Mouse (Mus musculus) cerebellum, postnatal 25 days (tissue): ENCODE measurements around the gene Lpin2.

Source experiments
- DNase-seq, 2 experiments: peaks; one replicate each; pipeline ENCODE4 v3.0.0; 2021; ENCODE audit warnings: mixed read lengths in 2 of 2

Gene Lpin2

DNA sequence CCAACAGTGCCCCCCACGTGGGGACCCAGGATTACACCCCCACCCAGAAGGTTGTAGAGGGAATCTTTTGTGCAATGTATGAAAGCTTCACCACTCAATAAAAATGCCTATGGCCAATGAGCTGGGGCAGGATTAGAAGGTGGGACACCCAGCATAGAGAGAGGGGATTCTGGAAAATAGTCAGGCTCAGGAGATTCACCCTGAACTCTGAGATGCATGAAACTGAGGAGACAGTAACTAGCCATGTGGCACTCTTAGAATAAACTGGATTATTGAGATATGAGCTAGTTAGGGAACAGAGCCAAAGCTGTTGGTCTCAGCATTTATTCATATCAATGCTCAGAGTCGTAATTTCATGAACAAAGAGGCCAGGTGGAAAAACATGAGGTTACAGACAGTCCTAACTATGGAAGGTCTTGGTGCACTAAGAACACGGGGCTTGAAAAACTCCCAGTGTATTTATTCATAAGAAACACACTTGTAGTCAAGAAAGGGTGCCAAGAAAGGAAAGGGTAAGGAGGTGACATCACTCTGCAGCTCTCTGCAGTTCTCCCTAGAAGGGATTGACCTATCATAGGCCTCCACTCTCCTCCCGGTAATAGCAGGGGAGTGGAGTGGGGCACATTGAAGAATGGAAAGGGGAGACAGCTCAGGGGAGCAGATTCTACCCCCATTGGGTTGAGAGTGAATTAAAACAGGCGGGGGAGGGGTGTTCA, 83.1 kb downstream of the Lpin2 start:
- no peak for DNase-seq

DNA sequence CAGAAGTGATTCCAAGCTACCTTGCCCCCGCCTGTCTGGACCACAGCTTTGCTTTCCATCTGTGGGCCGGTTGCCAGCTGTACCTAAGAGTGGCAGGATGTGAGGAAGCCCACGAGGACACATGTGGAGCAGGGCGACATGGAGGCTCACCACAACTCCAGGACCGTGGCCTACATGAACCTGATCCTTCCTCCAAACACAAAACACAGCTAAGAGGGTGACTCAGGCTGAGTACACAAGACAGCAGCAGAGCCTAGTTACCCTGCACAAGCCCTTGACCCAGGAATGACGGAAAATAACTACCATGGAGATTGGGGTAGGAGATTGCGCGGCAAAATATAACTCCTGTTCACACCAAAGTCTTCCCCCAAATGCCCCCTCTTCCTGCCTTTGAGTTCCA, 85.0 kb downstream of the Lpin2 start:
- DNase-seq: no peak

DNA sequence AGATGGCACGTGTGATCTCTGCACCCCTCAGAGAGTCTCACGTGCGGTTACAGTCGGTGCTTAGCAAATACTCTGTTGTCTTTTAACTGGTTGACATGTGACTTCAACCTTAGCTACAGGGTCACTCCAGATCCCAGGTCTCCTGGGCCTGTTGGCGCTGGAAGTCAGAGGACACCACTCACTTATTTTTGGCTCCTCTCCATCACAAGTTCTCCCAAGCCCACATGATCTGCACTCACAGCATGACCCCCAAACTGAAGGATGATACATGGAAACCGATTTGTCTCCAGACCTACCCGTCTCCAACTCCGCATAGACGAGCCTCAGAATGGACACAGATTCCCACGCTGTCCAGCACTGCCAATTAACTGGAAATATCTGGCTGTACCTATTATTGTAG, 85.8 kb downstream of the Lpin2 start:
- DNase-seq: no peak

DNA sequence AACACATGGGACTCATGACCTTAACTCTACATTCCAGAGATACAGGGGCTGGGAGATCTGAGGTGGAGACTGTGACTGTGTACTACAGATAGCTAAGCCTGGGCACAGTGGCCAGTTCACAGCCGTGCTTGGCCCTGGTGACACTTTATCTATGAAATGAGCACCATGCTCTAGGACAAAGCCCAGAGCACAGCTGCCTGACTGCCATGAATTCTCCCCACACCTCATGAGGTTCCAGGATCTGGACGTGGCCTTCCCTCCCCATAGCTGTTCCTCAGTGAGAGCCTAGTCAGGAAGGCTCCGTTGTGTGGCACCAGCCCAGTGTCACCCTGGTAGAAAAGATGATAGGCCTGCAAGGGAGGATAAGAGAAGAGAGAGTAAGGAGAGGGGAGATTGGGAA, 86.2 kb downstream of the Lpin2 start:
- DNase-seq: no peak

DNA sequence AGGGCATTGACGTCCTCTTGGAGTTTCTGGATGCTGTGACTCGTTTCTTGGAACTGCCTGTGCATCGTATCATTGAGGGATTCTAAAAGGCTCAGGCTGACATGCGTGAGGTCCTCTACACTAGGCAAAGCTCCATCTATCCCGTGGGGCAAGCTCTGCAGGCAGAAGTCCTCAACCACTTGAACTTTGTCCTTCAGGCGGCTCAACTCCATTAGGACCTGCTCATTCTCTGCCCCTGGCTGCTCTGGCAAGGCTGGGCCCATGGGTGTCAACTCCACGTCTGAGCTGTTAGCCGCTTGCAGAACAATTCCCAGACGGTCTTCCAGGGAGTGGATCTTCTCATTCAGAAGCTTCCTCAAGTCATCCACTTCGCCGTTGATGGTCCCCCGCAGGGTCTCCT, 91.5 kb downstream of the Lpin2 start:
- no peak for DNase-seq

DNA sequence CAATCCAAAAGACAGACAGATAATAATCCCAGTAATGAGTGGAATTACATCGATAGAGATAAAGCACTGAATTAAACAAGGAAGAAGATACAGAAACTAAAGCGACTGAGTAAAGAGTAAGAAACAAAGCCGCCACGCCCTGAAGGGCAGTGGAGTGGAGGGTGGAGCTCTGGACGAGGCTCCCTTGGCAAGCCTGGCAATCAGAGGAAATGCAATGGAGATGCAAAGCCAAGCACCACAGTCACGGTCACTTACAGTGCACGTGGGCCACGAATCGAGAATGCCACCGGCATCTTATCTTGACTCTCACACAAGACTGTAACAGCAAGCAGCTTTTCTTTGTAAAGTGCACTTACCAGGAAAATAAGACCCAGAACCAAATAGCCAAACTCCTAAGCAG, 94.4 kb downstream of the Lpin2 start:
- no peak for DNase-seq

DNA sequence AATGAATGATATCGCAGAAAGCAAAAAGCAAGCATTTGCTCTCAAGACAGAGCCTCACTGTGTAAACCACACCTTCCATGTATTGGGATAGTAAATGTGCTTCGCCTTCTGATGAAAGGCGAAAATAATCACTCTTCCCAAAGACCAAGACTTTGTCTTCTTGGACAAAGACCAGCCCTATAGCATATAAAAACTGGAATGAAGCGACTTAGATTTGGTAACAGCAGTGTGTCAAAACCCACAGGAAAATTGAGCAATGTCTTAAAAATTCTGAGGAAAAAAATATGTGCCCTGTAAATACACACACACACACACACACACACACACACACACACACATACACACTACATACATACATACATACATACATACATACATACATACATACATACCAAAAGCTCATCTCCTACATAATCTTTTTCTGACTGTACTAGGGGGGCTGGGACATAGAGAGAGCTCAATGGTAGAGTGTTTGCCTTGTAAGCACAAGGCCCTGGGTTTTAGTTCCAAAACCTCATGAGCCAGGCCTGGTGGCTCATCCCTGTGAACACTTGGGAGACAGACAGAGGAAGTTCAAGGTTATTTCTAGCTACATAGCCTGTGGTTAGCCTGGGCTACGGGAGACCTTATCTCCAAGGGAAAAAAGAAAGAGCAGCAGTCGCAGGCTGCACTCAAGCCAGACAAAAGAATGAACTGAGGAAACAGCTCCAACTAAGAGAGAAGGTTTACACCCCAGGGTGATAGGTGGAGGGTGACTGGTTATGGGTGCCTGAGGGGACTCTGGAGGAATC, 95.5 kb downstream of the Lpin2 start:
- DNase-seq: no peak

DNA sequence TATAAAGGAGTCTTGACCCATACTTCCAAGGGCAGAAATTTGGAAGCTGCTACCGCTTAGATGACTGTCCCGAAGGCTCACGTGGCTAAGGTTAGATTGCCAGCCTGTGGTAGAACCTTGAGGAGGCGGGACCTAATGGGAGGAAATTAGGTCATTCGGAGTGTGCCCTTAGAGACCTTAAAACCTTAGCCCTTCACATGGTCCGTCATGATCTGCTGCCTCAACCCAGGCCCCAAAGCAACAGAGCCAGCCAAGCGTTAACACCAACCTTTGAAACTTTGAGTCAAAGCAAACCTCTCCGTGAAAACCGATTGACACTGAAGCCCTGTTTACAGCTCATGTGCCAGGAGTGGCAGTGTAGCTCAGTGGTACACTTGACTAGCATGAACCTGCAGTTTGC, 100.4 kb downstream of the Lpin2 start:
- DNase-seq: no peak

DNA sequence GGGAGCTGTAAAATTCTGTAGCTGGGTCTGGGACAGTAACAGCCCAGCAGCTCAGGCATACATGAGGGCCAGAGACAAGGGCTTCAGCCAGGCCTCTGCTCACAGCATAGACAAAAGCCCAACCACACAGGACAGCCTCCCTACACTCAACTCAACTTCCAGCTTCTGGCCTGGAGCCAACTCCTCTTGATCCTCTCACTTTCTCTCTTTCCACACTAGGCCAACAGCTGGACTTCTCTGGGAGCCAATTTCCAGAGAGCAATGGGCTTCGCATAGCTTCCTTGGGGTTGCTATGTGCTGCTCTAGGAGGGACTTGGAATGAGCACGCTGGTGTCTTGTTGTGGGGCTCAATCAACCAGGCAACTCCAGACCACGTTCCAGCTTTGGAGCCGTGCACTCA, 100.9 kb downstream of the Lpin2 start:
- no peak for DNase-seq

DNA sequence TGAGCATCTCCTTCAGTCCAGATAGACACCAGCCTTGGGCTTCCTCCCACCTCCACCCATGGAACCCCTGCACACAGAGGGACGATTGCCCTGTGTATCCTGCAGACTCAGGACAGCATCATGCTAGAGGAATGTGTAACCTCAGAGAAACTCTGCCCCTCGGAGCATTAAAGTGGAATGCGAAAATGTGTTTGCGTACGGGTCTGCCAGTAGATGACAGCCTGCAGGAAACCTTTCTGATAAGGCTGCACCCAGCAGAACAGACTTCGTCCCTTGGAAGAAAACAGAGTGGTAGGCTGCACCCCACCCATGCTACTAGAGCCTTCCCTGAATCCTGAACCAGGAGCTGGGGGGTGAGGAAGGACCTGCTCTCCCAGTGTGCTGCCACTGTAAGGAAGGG, 102.5 kb downstream of the Lpin2 start:
- DNase-seq: no peak

DNA sequence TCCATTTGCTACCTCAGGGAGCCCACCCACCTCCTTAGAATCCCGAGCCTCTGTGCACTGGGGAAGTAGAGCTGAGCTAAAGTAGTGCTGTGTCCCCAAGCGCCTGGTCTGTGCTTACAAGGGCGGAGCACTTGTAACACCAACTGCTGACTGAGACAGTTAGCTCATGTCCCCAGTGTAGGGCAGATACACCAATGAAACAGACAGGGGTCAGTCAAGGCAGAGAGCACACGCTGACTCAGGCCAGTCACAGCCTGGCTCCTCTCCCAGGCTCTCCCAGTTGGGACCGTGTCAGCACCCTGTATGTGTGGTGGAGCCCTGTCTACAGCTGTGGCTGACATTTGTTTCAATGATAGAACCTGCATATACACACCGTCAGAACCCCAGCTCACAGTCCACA, 103.6 kb downstream of the Lpin2 start:
- DNase-seq: no peak

DNA sequence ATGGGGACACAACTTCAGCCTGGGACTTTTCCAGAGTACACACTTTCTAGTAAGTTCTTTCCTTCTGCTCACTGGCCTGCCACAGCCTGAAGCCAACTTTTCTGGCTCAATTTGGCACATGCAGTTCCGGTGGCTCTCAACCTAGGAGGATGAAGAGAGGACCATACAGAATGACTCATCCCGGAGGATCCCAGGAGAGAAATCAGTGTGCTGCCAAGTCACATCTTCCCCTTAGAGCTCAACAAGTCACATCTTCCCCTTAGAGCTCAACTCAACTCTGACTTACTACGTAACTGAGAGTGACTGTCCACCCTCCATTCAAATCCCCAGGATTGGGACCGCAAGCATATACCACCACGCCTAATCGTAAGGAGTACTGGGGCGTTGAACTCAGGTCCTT, 105.2 kb downstream of the Lpin2 start:
- DNase-seq: no peak

DNA sequence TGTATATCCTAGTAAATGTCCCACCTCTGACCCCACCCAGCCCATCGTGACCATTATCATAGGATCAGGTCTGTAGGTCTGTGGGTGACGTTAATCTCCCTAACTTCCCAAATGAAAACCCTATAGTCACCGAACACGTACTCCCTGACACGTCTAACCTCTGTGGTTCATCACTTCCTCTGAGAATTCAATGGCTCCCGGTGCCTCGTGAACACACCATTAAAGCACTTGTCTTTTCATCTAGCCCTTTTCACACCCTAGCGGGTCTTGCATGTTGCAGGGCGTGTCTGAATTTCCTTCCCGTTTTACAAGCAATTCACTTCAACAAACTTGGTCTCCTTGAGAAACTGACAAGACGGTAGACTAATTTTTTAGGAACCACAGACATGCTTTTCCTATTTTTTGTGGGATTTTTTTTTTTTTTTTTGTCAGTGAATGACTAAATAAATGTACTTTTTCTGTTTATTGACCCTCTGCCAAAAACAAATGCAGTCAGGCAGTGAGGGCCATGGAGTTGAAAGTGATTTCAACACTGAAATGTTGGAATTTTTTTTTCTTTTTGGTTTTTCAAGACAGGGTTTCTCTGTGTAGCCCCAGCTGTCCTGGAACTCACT, 105.9 kb downstream of the Lpin2 start:
- DNase-seq: no peak

DNA sequence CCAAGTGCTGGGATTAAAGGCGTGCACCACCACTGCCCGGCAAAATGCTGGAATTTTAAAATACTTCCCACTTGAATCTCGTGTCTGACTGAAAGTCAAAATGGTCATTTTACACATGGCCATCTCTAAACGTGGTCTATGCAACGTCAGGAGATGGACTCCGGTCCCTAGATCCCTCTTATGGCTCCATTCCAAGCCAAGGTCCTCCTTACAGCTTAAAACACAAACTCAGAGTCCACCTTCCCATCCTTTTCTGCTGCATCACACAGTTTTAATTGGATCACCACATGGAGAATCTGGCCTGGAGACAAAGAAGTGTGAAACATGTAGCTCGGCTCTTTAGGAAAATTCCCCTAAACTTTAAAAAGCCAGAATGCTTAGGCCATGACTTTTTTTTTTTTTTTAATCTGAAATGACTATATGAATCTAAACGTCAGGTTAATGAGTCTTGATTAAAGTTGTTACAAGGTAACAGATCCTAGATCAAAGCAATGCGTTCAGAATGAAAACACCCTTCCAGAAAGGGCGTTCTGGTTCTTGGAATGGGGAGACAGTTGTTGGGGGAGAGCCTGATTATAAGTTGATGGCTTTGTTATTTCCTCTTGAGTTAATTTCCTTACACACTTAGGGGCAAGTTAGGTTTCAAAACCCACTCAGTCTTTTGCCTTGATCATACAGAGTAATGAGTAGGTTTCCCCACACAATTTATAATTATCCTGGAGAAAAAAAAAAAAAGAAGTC, 106.6 kb downstream of the Lpin2 start:
- no peak for DNase-seq

DNA sequence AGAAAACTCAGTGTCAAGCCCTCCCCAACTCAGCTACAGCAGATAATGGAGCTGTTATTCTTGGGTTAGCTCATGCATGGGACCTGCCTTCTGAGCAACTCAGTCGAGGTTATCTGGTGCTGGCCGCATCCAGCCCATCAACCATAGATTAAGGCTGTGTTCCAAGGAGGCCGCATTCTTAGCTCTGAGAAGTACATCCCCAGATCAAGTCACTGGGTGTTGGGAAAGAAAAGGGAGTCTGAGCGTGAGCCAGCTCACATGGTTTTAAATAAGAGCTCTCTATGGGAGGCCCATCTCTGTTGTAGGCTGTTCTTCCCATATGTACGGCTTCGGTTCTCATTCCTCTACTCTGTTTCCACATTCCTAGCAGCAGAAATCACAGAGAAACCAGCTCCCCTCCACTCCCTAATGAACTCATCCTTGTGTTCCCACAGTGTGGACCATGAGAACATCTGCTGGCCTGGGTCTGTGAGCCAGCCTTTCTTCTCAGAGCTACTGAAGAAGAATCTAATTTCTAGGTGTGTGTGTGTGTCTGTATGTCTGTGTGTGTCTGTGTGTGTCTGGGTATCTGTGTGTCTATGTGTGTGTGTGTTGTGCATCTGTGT, 107.3 kb downstream of the Lpin2 start:
- DNase-seq: no peak

DNA sequence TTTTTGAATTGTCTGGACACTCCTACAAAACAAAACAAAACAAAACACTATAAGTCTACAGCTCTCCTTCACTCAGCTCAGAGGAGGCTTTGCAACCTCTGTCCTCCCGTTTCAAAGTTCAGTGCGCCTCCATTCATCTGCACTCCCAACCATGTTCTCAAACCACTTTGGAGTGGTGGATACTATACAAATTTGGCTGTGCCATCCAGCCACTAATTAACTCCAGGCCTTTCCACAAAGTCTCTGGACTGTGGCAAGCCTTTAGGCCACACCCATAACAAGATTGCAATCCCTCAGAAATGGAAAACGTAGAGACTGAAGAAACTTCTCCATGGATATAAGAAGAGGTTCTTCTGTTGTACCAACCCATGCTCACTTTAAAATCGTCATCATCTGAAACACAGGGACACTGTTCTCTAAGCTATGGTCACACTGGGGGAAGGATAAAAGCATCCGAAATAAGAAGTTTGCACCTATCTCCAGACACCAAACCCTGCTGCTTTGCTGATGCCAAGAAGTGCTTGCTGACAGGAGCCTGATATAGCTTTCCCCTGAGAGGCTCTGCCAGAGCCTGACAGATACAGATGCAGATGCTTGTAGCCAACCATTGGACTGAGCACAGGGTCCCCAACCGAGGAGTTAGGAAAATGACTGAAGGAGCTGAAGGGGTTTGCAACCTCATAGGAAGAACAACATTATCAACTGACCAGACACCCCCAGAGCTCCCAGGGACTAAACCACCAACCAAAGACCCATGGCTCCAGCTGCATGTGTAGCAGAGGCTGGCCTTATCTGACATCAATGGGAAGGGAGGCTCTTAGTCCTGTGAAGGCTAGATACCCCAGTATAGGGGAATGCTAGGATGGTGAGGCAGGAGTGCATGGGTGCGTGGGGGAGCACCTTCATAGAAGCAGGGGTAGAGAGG, 108.4 kb downstream of the Lpin2 start:
- DNase-seq: no peak

DNA sequence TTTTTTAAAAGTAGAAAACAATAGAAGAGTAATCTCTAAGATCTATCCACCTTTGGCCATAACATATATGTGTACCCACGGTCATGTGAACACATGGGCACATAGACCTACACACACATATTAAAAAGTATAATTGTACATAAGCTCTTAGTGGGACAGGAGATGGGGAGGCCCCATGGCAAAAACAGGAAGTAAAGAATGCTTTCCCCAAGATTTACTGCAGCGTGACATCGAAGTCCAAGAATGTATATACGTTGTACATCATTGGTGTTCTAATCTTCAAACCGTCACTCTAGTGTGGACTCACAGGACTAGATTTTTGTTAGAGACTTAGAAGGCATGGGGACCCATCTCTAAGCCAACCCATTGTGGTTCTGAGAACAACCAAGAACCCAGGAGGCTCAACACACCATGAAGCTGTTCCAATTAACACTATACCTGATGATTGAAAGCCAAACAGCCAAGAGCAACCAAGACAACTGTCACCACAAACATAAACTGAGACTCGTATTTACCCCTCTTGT, 109.6 kb downstream of the Lpin2 start:
- no peak for DNase-seq

DNA sequence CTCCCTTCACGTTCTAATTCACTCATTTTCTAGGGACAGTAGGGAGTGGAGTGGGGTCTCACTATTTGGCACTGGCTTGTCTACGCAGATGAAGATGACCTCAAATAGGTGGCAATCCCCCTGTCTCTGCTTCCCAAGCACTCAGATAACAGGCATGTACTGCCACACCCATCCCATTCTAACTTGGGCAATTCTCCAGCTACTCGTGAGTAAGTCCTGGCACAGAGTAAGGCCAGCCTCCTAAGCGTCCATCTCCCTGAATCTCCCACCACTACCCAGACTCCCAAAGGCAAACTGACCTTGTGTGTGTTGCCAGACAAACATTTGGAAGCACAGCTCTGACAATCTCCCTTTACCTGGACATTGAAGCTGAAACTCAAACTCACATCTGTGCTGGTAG, 110.5 kb downstream of the Lpin2 start:
- no peak for DNase-seq

DNA sequence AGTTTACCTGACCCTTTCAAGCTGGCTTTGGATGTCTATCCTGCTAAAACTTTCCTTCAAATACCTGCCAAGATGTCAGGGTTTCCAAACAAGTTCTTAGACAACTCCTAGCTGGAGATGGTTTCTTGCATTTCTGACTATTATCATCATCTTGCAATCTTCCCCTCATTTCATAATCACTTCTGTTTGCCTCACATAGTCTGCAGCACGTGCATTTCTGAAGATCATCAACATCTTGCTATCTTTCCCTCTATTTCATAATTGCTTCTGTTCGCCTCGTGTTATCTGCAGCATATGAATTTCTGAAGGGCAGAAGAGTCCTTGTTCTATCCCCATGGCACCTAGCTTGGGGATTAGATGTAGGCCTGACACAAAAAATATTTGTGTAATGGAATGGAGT, 112.2 kb downstream of the Lpin2 start:
- no peak for DNase-seq
